Mouse (Mus musculus) forebrain, embryonic 14.5 days (tissue): ENCODE measurements around the gene Dync1i1. TPM values are rescaled to one million over a fixed set of nuclear protein-coding genes. Genes with fewer than 3 reads are reported as not detected.

Experiments
- ATAC-seq: fragments of 200-750 bp; cut with Nextera tagmentation; 2 replicates; pipeline ENCODE4 v1.8.0; 2017; ENCODE audit warnings: mild to moderate bottlenecking, moderate library complexity
- DNase-seq: peaks from one replicate; pipeline ENCODE4 v3.0.0-alpha.2; 2015; ENCODE audit warnings: low spot score
- H3K27ac ChIP-seq: fragments of 300-500 bp; sonication (generic); 2 replicates; pipeline ENCODE4 v1.5.1; 2014; ENCODE audit warnings: low read depth, mild to moderate bottlenecking, control low read depth, low read length, moderate library complexity
- H3K27me3 ChIP-seq: fragments of 300-500 bp; sonication (generic); replicated peaks from 2 replicates; pipeline ENCODE4 v1.6.1; 2014; ENCODE audit warnings: low read length, control low read depth, mixed read lengths; ENCODE audit not compliant: control insufficient read depth, insufficient read depth
- H3K36me3 ChIP-seq: fragments of 300-500 bp; sonication (generic); 2 replicates; pipeline ENCODE4 v1.6.1; 2014; ENCODE audit warnings: low read length, control low read depth; ENCODE audit not compliant: control insufficient read depth, insufficient read depth
- H3K4me1 ChIP-seq: fragments of 300-500 bp; sonication (generic); 2 replicates; pipeline ENCODE4 v1.6.1; 2014; ENCODE audit warnings: antibody characterized with exemption, low read length, control low read depth; ENCODE audit not compliant: control insufficient read depth, insufficient read depth
- H3K4me2 ChIP-seq: fragments of 300-500 bp; sonication (generic); 2 replicates; pipeline ENCODE4 v1.6.1; 2014; ENCODE audit warnings: mild to moderate bottlenecking, control low read depth, low read length
- H3K4me3 ChIP-seq: fragments of 300-500 bp; sonication (generic); 2 replicates; pipeline ENCODE4 v1.5.1; 2014; ENCODE audit warnings: low read depth, low read length, control low read depth
- H3K9ac ChIP-seq: fragments of 300-500 bp; sonication (generic); 2 replicates; pipeline ENCODE4 v1.6.1; 2014; ENCODE audit warnings: mild to moderate bottlenecking, low read length, control low read depth, moderate library complexity
- H3K9me3 ChIP-seq: fragments of 300-500 bp; sonication (generic); replicated peaks from 2 replicates; pipeline ENCODE4 v1.6.1; 2016; ENCODE audit warnings: low read length, control low read depth, mixed read lengths; ENCODE audit not compliant: control insufficient read depth
- WGBS: fragments of 180-500 bp; shearing (Covaris S2); extraction: QIAGEN DNeasy Blood & Tissue Kit; methylation state at CpG from one replicate; pipeline ENCODE4 v1.1.7; 2014; 5-methylcytosine and 5-hydroxymethylcytosine counted together
- polyA plus RNA-seq: library from polyadenylated mRNA; unstranded; fragments of >200 nt; fragmentation: Nextera tagmentation; extraction: Ambion mirVana; gene quantifications from 2 replicates; pipeline ENCODE4 v1.2.1, GENCODE M21; 2014

Gene Dync1i1
- polyA plus RNA-seq, 1 experiment from 2014 or later = 56.0 TPM

- no peak for DNase-seq
- ATAC-seq = no peak
- no peak overlapping the region for H3K9ac ChIP-seq
- H3K4me3 ChIP-seq = no peak overlapping the region
- H3K4me1 ChIP-seq = no peaks in the 10 kb centered on the region
- H3K27ac ChIP-seq = no peak overlapping the region
- H3K36me3 ChIP-seq = no peaks in the 10 kb centered on the region
- H3K27me3 ChIP-seq = no peaks in the 10 kb centered on the region
- 79% methylated on average over 2 of the region's 2 CpGs for WGBS
- H3K9me3 ChIP-seq = no peaks in the 10 kb centered on the region
- no peak overlapping the region for H3K4me2 ChIP-seq
Measured at GRCm38 (mm10) chr6:5915028-5915427, 189.6 kb downstream of the Dync1i1 start.

GRCm38 (mm10) chr6:5920670-5921069, 195.2 kb downstream of the Dync1i1 start:
- WGBS = 88% methylated on average over 4 of the region's 4 CpGs

GRCm38 (mm10) chr6:5922676-5923075, 197.2 kb downstream of the Dync1i1 start:
- Histone ChIP-seq H3K36me3 (no peaks in the 10 kb centered on the region), H3K4me2 (no peak overlapping the region), H3K4me3 (no peak overlapping the region), H3K9ac (no peak overlapping the region), H3K27ac (no peak overlapping the region), H3K4me1 (no peaks in the 10 kb centered on the region), H3K9me3 (no peaks in the 10 kb centered on the region), H3K27me3 (no peaks in the 10 kb centered on the region)
- 44% methylated on average over 1 of the region's 1 CpGs for WGBS
- ATAC-seq (no peak), DNase-seq (no peak)

More at GRCm38 (mm10) chr6:5920670-5921069, 195.2 kb downstream of the Dync1i1 start:
- DNase-seq (no peak), ATAC-seq (no peak)
- Histone ChIP-seq H3K4me3 (no peak overlapping the region), H3K9me3 (no peaks in the 10 kb centered on the region), H3K4me2 (no peak overlapping the region), H3K27me3 (no peaks in the 10 kb centered on the region), H3K9ac (no peak overlapping the region), H3K36me3 (no peaks in the 10 kb centered on the region), H3K27ac (no peak overlapping the region), H3K4me1 (no peaks in the 10 kb centered on the region)

- Histone ChIP-seq H3K36me3 (no peaks in the 10 kb centered on the region), H3K4me2 (no peak overlapping the region), H3K27ac (no peak overlapping the region), H3K4me1 (no peaks in the 10 kb centered on the region), H3K9me3 (no peaks in the 10 kb centered on the region), H3K27me3 (no peaks in the 10 kb centered on the region), H3K4me3 (no peak overlapping the region), H3K9ac (no peak overlapping the region)
- WGBS = 93% methylated on average over 7 of the region's 7 CpGs
- ATAC-seq = no peak
- DNase-seq = no peak
Measured at GRCm38 (mm10) chr6:5923148-5923547, 197.7 kb downstream of the Dync1i1 start.

DNA sequence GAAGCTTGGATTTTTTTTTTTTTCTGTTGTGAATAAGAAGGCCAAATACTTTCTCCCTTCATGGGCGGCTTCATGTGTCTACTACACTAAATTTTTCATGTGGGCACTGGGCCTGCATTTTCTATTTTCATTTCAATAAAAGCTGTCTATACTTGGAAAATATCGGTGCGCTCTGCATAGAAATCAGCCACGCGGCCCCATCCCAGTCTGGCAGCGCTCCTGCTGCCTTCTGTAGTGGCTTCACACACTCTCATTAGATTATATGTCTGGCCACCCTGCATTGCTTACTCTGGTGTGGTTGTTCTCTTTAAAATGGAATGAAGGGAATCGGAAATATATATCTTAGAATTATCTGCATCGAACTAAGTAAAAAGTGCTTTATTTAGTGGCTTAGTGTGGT, 204.7 kb downstream of the Dync1i1 start:
- H3K4me2 ChIP-seq = no peak overlapping the region
- peaks cover 5% of the 10 kb centered on the region; the same call in 1 of the 2 replicates for H3K4me1 ChIP-seq
- DNase-seq (peak; percentile 62), ATAC-seq (peak; percentile 80)
- no peaks in the 10 kb centered on the region for H3K36me3 ChIP-seq
- H3K4me3 ChIP-seq = no peak overlapping the region
- 69% methylated on average over 8 of the region's 8 CpGs for WGBS
- no peaks in the 10 kb centered on the region for H3K27me3 ChIP-seq
- no peaks in the 10 kb centered on the region for H3K9me3 ChIP-seq
- H3K9ac ChIP-seq = no peak overlapping the region
- H3K27ac ChIP-seq = no peak overlapping the region

DNA sequence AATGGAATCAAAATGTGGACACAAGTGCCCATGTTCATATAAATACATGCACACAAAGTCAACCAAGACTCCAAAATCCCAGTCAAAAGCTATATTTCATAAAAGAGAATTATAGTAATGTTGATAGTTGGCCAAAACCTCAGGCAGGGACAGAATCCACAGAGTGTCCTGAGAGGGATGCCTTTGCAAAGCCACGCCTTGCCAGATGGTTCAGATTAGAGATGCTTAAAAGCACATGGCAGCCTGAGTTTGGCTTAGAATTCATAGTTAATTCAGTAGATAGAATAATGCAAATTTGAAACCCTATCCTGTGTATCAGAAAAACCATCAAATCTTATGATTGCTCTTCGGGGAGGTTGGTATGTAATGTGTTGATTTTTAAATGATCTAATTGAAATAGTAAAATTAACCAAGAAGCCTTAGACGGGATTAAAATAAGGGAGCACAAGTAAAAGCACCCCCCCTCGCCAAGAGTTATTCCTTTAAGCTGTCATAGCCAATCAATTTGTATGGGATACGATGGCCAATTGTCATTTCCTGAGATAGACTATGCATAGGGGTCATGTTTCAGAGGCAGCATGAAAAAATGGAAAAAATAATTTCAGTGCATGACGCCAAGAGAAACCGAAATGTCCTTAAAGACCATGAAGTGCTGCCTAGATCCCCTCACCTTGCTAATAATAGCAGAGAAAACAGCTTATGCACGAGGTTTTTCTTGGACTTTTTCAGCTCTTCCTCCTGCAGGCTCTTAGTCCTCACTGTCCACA, 210.3 kb downstream of the Dync1i1 start:
- DNase-seq (peak; percentile 37), ATAC-seq (no peak)
- 88% methylated on average over 8 of the region's 8 CpGs for WGBS

GRCm38 (mm10) chr6:5949812-5950392, 224.5 kb downstream of the Dync1i1 start:
- H3K36me3 ChIP-seq = no peaks in the 10 kb centered on the region
- no peak overlapping the region for H3K4me2 ChIP-seq
- no peaks in the 10 kb centered on the region for H3K4me1 ChIP-seq
- DNase-seq (peak; percentile 13), ATAC-seq (peak; percentile 40; the same call in 1 of the 2 replicates)
- no peaks in the 10 kb centered on the region for H3K9me3 ChIP-seq
- no peak overlapping the region for H3K9ac ChIP-seq
- no peak overlapping the region for H3K27ac ChIP-seq
- 45% methylated on average over 9 of the region's 9 CpGs for WGBS
- no peak overlapping the region for H3K4me3 ChIP-seq
- no peaks in the 10 kb centered on the region for H3K27me3 ChIP-seq

More for the DNA sequence above, 210.3 kb downstream of the Dync1i1 start:
- Histone ChIP-seq H3K27ac (no peak overlapping the region), H3K36me3 (no peaks in the 10 kb centered on the region), H3K4me3 (no peak overlapping the region), H3K9ac (no peak overlapping the region), H3K4me1 (no peaks in the 10 kb centered on the region), H3K9me3 (no peaks in the 10 kb centered on the region), H3K27me3 (no peaks in the 10 kb centered on the region), H3K4me2 (no peak overlapping the region)

DNA sequence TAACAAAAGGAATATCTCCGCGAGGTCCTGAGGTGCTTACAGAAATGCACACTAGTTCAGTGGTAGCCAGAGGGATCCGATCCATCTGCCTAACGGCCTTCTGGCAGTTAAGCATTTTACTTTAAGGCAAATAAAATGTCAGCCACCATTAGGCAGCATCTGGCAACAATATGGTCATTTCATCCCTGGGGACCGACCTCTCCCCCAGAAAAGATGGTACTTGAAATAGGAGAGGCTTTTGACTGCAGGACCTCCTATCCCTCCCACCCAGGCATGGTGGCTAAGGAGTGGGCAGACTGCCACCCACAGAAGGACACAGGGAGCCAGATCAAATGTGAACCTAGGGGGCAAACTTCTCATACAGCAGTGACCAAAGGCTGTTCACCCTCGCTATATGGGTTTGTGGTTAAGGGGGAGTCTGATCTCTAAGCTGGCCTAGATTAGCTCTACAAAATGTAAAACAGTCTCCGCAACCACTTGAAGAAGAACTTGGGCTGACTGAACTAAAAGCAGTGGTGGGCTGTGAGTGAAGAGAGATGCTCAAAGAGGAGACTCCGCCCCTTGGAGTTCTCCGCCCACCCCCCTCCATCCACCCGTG, 231.0 kb downstream of the Dync1i1 start:
- no peaks in the 10 kb centered on the region for H3K9me3 ChIP-seq
- H3K4me1 ChIP-seq = no peaks in the 10 kb centered on the region
- H3K27me3 ChIP-seq = no peaks in the 10 kb centered on the region
- no peak overlapping the region for H3K9ac ChIP-seq
- H3K36me3 ChIP-seq = no peaks in the 10 kb centered on the region
- H3K27ac ChIP-seq = no peak overlapping the region
- WGBS = 76% methylated on average over 10 of the region's 10 CpGs
- ATAC-seq = no peak
- DNase-seq = no peak
- H3K4me3 ChIP-seq = no peak overlapping the region
- H3K4me2 ChIP-seq = no peak overlapping the region

- Histone ChIP-seq H3K4me2 (no peak overlapping the region), H3K27ac (no peak overlapping the region), H3K4me1 (no peaks in the 10 kb centered on the region), H3K9ac (no peak overlapping the region), H3K27me3 (no peaks in the 10 kb centered on the region), H3K36me3 (no peaks in the 10 kb centered on the region), H3K9me3 (no peaks in the 10 kb centered on the region), H3K4me3 (no peak overlapping the region)
- DNase-seq (no peak), ATAC-seq (no peak)
- WGBS = 48% methylated on average over 4 of the region's 4 CpGs
Measured at GRCm38 (mm10) chr6:5960728-5961127, 235.3 kb downstream of the Dync1i1 start.
